Mouse (Mus musculus) heart, embryonic 12.5 days (tissue): ENCODE measurements at regions not wholly inside any gene's neighbourhood (a gene's known extent, or its start where the extent isn't known, plus 50 kb on each side); places are given as distances from the start of the nearest gene placed in this dataset.

Experiments used
- ATAC-seq: fragments of 200-750 bp; cut with Nextera tagmentation; 2 replicates; pipeline ENCODE4 v1.8.0; 2017; ENCODE audit warnings: moderate TSS enrichment, moderate library complexity; ENCODE audit not compliant: insufficient number of reproducible peaks, low FRiP score
- H3K27ac ChIP-seq: fragments of 300-500 bp; sonication (generic); 2 replicates; pipeline ENCODE4 v1.5.1; 2016; ENCODE audit warnings: mild to moderate bottlenecking, moderate library complexity; ENCODE audit not compliant: poor library complexity, severe bottlenecking
- H3K27me3 ChIP-seq: fragments of 300-500 bp; sonication (generic); replicated peaks from 2 replicates; pipeline ENCODE4 v1.6.1; 2016; ENCODE audit warnings: mild to moderate bottlenecking, moderate library complexity
- H3K36me3 ChIP-seq: fragments of 300-500 bp; sonication (generic); 2 replicates; pipeline ENCODE4 v1.6.1; 2016; ENCODE audit warnings: mild to moderate bottlenecking, moderate library complexity
- H3K4me1 ChIP-seq: fragments of 300-500 bp; sonication (generic); replicated peaks from 2 replicates; pipeline ENCODE4 v1.6.1; 2016; ENCODE audit warnings: mild to moderate bottlenecking
- H3K4me2 ChIP-seq: fragments of 300-500 bp; sonication (generic); 2 replicates; pipeline ENCODE4 v1.6.1; 2016; ENCODE audit warnings: mild to moderate bottlenecking, moderate library complexity
- H3K4me3 ChIP-seq: fragments of 300-500 bp; sonication (generic); 2 replicates; pipeline ENCODE4 v1.5.1; 2016; ENCODE audit warnings: mild to moderate bottlenecking
- H3K9ac ChIP-seq: fragments of 300-500 bp; sonication (generic); 2 replicates; pipeline ENCODE4 v1.6.1; 2016; ENCODE audit warnings: mild to moderate bottlenecking, moderate library complexity
- H3K9me3 ChIP-seq: fragments of 300-500 bp; sonication (generic); replicated peaks from 2 replicates; pipeline ENCODE4 v1.6.1; 2016; ENCODE audit warnings: mild to moderate bottlenecking, moderate library complexity
- WGBS: fragments of 180-500 bp; shearing (Covaris S2); methylation state at CpG from one replicate; pipeline ENCODE4 v1.1.7; 2016; 5-methylcytosine and 5-hydroxymethylcytosine counted together

DNA sequence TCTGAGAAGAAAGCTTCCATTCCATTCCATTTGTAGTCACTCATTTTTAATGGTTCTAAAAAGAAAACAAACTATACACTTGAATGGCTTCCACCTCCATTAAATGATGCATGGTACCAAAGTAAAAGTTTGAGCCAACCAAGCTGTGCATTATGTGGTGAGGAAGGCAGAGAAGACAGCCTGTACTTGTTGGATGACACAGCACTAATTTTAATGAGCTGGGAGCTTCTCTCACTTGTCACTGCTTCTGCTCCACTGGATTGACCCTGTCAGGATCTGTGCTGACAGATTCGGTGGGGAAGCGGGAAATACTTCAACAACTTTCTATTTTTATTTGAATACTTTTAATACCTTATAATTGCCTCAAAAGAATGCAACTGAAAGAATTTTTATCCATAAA lies 403.3 kb downstream of the Tm4sf1 start:
- Histone ChIP-seq H3K27me3 (no peaks in the 10 kb centered on the region), H3K9ac (no peak overlapping the region), H3K9me3 (no peaks in the 10 kb centered on the region), H3K4me3 (no peak overlapping the region), H3K36me3 (no peaks in the 10 kb centered on the region), H3K4me2 (no peak overlapping the region), H3K4me1 (no peaks in the 10 kb centered on the region), H3K27ac (no peak overlapping the region)
- no peak for ATAC-seq
- 70% methylated on average over 2 of the region's 2 CpGs for WGBS

DNA sequence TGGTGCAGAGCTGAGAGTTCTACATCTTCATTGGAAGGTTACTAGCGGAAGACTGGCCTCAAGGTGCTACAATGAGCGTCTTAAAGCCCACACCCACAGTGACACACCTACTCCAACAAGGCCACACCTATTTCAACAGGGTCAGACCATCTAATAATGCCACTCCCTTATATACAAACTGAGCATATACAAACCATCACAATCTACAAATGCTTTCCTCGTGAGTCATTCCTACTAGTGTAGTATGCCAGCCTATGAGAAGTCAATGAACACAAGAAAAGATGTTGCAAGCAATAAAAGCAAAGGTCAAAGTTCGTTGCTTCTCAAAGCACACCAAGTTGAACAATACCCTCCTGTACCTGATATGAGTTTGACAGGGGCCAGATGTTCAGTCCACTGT lies 424.7 kb downstream of the Tm4sf1 start:
- WGBS: 72% methylated on average over 4 of the region's 4 CpGs
- H3K4me3 ChIP-seq: no peak overlapping the region
- H3K27me3 ChIP-seq: no peaks in the 10 kb centered on the region
- ATAC-seq: no peak
- no peak overlapping the region for H3K4me2 ChIP-seq
- no peak overlapping the region for H3K9ac ChIP-seq
- H3K4me1 ChIP-seq: no peaks in the 10 kb centered on the region
- H3K27ac ChIP-seq: no peak overlapping the region
- no peaks in the 10 kb centered on the region for H3K36me3 ChIP-seq
- H3K9me3 ChIP-seq: no peaks in the 10 kb centered on the region

DNA sequence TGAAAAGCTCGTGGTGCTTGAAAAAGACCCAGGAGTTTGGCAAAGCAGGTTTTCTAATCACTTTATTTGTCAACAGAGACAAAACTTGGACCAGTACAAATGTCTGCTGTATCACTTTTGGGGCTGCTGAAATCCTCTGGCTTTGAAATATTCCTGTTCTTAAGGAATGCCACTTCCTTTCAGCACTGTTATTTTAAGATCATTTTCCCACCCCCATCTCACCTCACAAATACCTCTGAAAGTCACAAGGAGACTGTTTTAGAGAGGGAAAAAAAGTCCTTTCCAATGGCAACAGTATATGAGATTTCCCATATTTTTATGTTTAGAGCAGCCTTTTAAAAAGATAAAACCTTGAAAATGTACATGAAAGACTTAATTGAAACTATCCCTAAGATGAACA lies 438.2 kb downstream of the Tm4sf1 start:
- H3K4me1 ChIP-seq: no peaks in the 10 kb centered on the region
- ATAC-seq: no peak
- no peaks in the 10 kb centered on the region for H3K36me3 ChIP-seq
- H3K4me3 ChIP-seq: no peak overlapping the region
- 59% methylated on average over 1 of the region's 1 CpGs for WGBS
- no peak overlapping the region for H3K27ac ChIP-seq
- no peaks in the 10 kb centered on the region for H3K27me3 ChIP-seq
- H3K9ac ChIP-seq: no peak overlapping the region
- H3K4me2 ChIP-seq: no peak overlapping the region
- no peaks in the 10 kb centered on the region for H3K9me3 ChIP-seq

DNA sequence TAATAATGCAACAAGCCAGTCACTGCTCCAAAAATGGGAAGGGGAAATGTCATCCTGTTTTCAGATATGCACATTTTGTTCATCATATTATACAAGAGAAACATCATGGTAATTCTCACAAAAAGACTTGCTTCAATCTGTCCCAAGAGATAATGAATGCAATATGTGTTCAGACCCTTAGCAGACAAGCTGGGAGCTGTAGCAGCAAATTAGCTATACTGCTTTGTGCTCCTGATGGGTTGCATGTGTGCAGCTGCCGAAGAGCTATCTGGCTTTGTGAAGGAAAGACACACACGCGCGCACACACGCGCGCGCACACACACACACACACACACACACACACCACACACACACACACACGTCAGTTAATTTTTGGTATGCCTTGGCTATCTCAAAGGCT lies 441.9 kb downstream of the Tm4sf1 start:
- Histone ChIP-seq H3K4me1 (no peaks in the 10 kb centered on the region), H3K9me3 (no peaks in the 10 kb centered on the region), H3K4me3 (no peak overlapping the region), H3K9ac (no peak overlapping the region), H3K27ac (no peak overlapping the region), H3K36me3 (no peaks in the 10 kb centered on the region), H3K4me2 (no peak overlapping the region), H3K27me3 (no peaks in the 10 kb centered on the region)
- 92% methylated on average over 9 of the region's 9 CpGs for WGBS
- no peak for ATAC-seq

DNA sequence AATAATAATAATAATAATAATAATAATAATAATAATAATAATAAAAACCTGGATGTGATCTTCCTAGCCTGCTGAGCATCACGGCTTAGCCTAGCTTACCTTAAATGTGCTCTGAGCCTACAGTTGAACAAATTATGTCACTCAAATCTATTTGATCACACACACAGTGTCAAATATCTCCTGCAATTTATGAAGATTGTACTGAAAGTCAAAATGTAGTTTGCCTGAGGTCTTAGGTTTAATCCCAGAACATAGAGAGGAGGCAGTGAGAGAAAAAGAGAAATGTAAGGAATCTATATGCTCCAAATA lies 456.4 kb downstream of the Tm4sf1 start:
- Histone ChIP-seq H3K9ac (no peak overlapping the region), H3K4me2 (no peak overlapping the region), H3K4me1 (no peaks in the 10 kb centered on the region), H3K9me3 (no peaks in the 10 kb centered on the region), H3K27ac (no peak overlapping the region), H3K36me3 (no peaks in the 10 kb centered on the region), H3K27me3 (no peaks in the 10 kb centered on the region), H3K4me3 (no peak overlapping the region)
- no peak for ATAC-seq
- 82% methylated on average over 1 of the region's 1 CpGs for WGBS

DNA sequence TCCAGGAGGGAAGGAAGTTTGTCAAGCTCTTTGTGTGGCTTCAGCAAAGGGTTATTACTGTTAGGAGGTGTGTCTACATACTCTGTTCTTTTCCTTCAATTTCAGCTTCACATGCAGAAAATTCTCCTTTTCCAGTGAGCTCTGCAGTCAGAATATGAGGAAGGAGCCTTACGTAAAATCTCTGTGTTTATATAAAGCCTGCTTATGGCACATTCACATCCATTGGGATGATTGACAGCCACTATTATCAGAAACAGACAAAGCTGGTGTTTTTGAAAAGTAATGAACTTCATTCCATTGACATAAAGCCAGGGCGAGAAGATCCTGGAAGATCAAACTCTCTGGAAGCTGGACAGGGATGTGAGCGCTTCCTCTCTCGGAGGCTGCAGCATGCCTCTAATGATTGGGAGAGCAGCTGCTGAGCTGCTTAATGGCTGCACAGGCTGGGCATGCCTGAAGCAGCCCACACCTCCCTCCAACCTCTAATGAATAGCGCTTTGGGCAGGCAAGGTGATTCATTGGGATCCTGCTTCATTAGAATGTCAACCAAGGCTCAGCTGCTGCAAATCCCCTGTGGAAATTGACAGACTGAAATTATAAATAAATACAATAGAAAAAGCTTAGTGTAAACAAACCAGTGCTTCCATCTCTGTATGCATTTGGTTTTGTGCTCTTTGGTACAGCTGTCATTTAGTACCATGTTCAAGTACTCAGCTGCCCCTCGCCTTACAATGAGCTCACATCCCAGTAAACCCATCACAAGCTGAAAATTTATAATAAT lies 456.9 kb downstream of the Tm4sf1 start:
- Histone ChIP-seq H3K36me3 (no peaks in the 10 kb centered on the region), H3K4me3 (no peak overlapping the region), H3K4me1 (no peaks in the 10 kb centered on the region), H3K9me3 (no peaks in the 10 kb centered on the region), H3K27me3 (no peaks in the 10 kb centered on the region), H3K27ac (no peak overlapping the region), H3K4me2 (no peak overlapping the region), H3K9ac (no peak overlapping the region)
- WGBS: 68% methylated on average over 6 of the region's 6 CpGs
- no peak for ATAC-seq

DNA sequence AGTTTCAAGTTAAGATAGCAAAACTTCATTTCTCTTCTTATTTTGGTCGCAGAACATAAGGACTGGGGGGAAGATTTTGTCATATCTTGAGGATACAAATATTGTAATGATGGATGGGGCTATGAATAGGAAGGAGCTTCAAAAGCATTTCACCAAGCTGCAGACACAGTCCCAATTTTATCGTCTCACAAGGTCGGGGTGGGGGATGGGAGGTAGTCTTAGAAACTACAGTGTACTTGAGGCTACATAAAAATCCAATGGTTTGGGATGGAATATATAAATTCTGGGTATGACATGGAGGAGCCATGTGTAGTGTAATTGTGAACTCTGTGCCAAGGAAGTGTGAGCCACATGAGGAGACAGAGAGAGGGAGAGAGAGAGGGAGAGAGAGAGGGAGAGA lies 464.6 kb downstream of the Tm4sf1 start:
- no peaks in the 10 kb centered on the region for H3K4me1 ChIP-seq
- no peak for ATAC-seq
- H3K27ac ChIP-seq: no peak overlapping the region
- H3K27me3 ChIP-seq: no peaks in the 10 kb centered on the region
- no peaks in the 10 kb centered on the region for H3K36me3 ChIP-seq
- H3K4me3 ChIP-seq: no peak overlapping the region
- no peaks in the 10 kb centered on the region for H3K9me3 ChIP-seq
- 68% methylated on average over 3 of the region's 3 CpGs for WGBS
- no peak overlapping the region for H3K4me2 ChIP-seq
- no peak overlapping the region for H3K9ac ChIP-seq

DNA sequence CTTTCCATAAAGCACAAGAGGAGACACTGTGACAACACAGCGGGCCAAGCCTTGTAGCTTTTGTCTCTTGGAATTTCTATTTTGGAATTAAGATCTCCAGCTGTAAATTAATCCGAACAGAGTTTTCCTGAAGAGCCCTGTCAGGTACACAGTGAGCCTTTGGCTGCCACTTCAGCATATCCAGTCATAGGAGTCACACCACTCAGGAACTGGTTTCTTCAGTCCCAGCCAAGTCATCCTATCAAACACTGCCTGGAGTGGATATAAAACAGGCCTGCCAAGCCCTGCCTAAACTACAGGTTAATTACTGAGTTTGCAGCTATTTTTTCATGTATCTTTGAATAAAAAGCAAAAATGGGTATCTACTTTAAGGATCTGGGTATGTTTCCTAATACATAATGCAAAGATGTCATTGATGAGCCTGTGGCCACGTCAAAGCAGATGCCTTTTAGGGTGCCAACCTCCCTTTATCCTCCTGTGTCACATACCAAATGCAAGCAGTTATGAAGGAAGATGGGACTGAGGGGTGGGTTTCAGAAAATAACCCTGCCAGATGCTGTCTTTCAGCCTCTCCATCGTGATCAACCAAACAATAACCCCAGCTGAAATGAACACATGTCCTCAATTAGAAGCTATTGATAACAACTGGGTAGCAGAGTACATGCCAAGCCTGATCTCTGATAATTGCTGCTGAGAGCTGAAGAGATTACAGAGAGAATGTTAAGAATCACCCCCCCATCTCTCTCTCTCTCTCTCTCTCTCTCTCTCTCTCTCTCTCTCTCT lies 471.3 kb downstream of the Tm4sf1 start:
- Histone ChIP-seq H3K4me1 (no peaks in the 10 kb centered on the region), H3K27ac (no peak overlapping the region), H3K4me2 (no peak overlapping the region), H3K9ac (no peak overlapping the region), H3K9me3 (no peaks in the 10 kb centered on the region), H3K36me3 (no peaks in the 10 kb centered on the region), H3K4me3 (no peak overlapping the region), H3K27me3 (no peaks in the 10 kb centered on the region)
- ATAC-seq: no peak
- 54% methylated on average over 4 of the region's 4 CpGs for WGBS

DNA sequence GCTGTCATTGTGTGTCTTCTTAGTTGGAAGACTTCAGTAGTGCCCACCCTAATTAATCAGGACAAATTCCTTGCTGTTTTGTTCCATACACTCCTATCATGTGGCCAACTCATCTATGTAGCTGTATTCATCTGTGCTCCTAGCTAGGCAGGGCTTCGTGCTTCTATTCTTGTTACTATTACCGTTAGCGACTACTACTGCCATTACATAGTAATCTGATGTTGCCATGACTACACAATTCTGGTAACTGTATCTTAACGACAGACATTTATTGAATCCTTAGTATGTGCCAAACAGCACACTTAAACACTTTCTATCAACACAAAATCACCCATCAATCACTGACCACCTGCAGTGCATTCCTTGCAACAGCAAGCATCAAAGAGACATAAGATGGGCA lies 477.6 kb downstream of the Tm4sf1 start:
- Histone ChIP-seq H3K4me2 (no peak overlapping the region), H3K27me3 (no peaks in the 10 kb centered on the region), H3K4me3 (no peak overlapping the region), H3K27ac (no peak overlapping the region), H3K9me3 (no peaks in the 10 kb centered on the region), H3K9ac (no peak overlapping the region), H3K4me1 (no peaks in the 10 kb centered on the region), H3K36me3 (no peaks in the 10 kb centered on the region)
- ATAC-seq: no peak
- 83% methylated on average over 4 of the region's 4 CpGs for WGBS

DNA sequence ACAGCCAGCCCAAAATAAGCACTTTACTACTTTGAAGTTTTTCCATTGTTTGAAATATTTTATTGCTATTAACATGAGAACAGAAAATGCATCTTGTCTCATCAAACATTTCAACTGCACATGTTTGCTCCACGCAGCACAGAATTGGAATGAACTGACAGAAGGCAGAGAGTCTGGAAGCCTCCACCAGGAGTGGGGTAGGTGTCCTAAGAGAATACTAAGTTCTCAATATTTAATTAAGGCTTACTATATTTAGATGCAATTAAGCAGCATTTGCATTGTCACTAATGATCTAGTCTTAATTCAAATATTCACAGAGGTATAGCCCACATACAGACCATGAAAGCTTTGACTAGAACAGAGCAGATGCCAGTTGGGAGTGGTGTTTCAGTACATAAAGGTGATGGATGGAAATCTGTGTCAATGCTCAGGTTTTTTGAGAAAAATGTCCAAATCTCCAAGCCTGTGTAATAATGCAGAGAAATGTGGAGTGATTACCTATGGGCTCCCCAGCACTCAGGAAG lies 491.2 kb downstream of the Tm4sf1 start:
- 80% methylated on average over 1 of the region's 1 CpGs for WGBS
- no peak for ATAC-seq
- H3K4me1 ChIP-seq: no peaks in the 10 kb centered on the region

DNA sequence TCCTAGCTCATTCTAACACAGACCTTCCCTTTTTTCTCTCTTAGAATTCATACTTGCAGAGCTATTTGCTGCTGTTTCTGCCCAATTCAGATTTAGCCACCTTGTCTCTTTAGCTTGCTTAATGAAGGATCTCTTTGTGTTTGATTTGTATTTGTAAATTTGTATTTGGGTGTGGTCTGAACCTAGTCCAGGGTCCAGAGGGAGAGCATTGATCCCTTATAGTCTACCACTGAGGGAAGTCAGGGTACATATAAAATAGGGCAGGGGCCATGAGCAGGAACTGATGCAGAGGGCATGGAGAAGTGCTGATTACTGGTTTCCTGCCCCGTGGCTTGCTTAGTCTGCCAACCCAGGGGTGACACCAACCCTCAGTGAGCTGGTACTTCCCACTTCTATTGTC lies 508.7 kb downstream of the Tm4sf1 start:
- no peak overlapping the region for H3K4me3 ChIP-seq
- H3K36me3 ChIP-seq: no peaks in the 10 kb centered on the region
- no peaks in the 10 kb centered on the region for H3K9me3 ChIP-seq
- no peak overlapping the region for H3K9ac ChIP-seq
- no peak overlapping the region for H3K27ac ChIP-seq
- WGBS: 32% methylated on average over 1 of the region's 1 CpGs
- ATAC-seq: no peak
- H3K4me1 ChIP-seq: no peaks in the 10 kb centered on the region
- no peak overlapping the region for H3K4me2 ChIP-seq
- no peaks in the 10 kb centered on the region for H3K27me3 ChIP-seq

More for the DNA sequence above, 491.2 kb downstream of the Tm4sf1 start:
- Histone ChIP-seq H3K36me3 (no peaks in the 10 kb centered on the region), H3K27me3 (no peaks in the 10 kb centered on the region), H3K4me2 (no peak overlapping the region), H3K9me3 (no peaks in the 10 kb centered on the region), H3K27ac (no peak overlapping the region), H3K9ac (no peak overlapping the region), H3K4me3 (no peak overlapping the region)
